Mouse (Mus musculus): ENCODE results near the gene Ccdc78. TPM values are rescaled to one million over a fixed set of nuclear protein-coding genes. Genes with fewer than 3 reads are reported as not detected.
A peak's percentile ranks its signal among the peaks of the same experiment; 100 is the strongest.

The Ccdc78 gene
- total and polyA plus RNA-seq, 2 experiments from 2014 or later = 0.10 to 1.2 TPM

GRCm38 (mm10) chr17:25818851-25819780 lies 32.7 kb downstream of the Ccdc78 start:
- Histone ChIP-seq H3K27ac (no peak overlapping the region), H3K4me2 (ENCODE audit: low read depth, low read length) (no peak overlapping the region), H3K27me3 (ENCODE audit: insufficient read depth, low read length) (no peaks in the 10 kb centered on the region), H3K4me1 (ENCODE audit: insufficient read depth, low read length) (peaks cover 4% of the 10 kb centered on the region), H3K9ac (replicated peaks; ENCODE audit: low read length) (no peak overlapping the region), H3K36me3 (ENCODE audit: insufficient read depth, low read length) (peaks cover 15% of the 10 kb centered on the region; the same call in 1 of the 2 replicates), H3K9me3 (ENCODE audit: low read length) (no peaks in the 10 kb centered on the region), H3K4me3 (ENCODE audit: low read length) (no peak overlapping the region)
- WGBS = 15% methylated on average over 46 of the region's 46 CpGs
- DNase-seq (ENCODE audit: low spot score) = no peak
- TF ChIP-seq CTCF (IDR thresholded peaks at IDR 0.05; ENCODE audit: low read depth) = no peak
- ATAC-seq = no peak

DNA sequence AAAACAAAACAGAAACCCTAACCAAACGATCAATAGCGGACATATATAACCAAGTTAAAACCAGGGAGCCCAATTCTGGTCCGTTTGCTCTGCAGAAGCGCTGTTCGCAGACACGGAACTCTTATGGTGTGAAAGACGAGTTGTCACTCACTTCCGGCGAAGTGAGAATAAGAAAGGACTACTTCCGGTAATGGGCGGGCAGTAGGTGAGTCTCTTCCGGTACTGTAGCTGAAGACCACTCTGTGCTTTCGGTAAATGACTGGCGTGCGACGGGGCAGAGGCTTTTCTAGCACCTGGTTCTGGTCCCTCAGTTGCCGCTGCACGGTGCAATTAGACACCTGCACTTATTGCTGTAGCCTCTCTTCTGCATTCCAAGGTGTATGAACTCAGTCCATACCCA lies 37.1 kb downstream of the Ccdc78 start, which contains the start of gene Wdr24:
Wdr24 (plus strand) TSS at position 176 of the 400 bp plus-strand sequence.
- under 1% methylated on average over 18 of the region's 18 CpGs for WGBS
- H3K4me1 ChIP-seq (ENCODE audit: insufficient read depth, low read length) = peaks cover 20% of the 10 kb centered on the region

GRCm38 (mm10) chr17:25824362-25825142 lies 38.2 kb downstream of the Ccdc78 start:
- no peak for DNase-seq (ENCODE audit: low spot score)
- no peak for TF ChIP-seq CTCF (IDR thresholded peaks at IDR 0.05; ENCODE audit: low read depth)
- H3K9ac ChIP-seq (replicated peaks; ENCODE audit: low read length) = peak overlapping the region; percentile 78; the same call in 1 of the 2 replicates
- no peak overlapping the region for H3K27ac ChIP-seq
- WGBS = 80% methylated on average over 16 of the region's 17 CpGs
- no peak for ATAC-seq
- H3K36me3 ChIP-seq (ENCODE audit: insufficient read depth, low read length) = peaks cover 16% of the 10 kb centered on the region; the same call in 1 of the 2 replicates
- peak overlapping the region; percentile 56 for H3K4me3 ChIP-seq (ENCODE audit: low read length)
- H3K4me1 ChIP-seq (ENCODE audit: insufficient read depth, low read length) = peaks cover 25% of the 10 kb centered on the region
- no peaks in the 10 kb centered on the region for H3K9me3 ChIP-seq (ENCODE audit: low read length)
- H3K27me3 ChIP-seq (ENCODE audit: insufficient read depth, low read length) = no peaks in the 10 kb centered on the region
- H3K4me2 ChIP-seq (ENCODE audit: low read depth, low read length) = peak overlapping the region; percentile 99

More for the DNA sequence above, 37.1 kb downstream of the Ccdc78 start, which contains the start of gene Wdr24:
- peak within 1 kb of the TSS; percentile 56 for H3K4me3 ChIP-seq (ENCODE audit: low read length)
- no peaks in the 10 kb centered on the region for H3K27me3 ChIP-seq (ENCODE audit: insufficient read depth, low read length)
- H3K27ac ChIP-seq = peak within 1 kb of the TSS; percentile 67
- peaks cover 17% of the 10 kb centered on the region; the same call in 1 of the 2 replicates for H3K36me3 ChIP-seq (ENCODE audit: insufficient read depth, low read length)
- DNase-seq (ENCODE audit: low spot score) (peak; percentile 94), ATAC-seq (peak; percentile 73; the same call in 1 of the 2 replicates)
- peak within 1 kb of the TSS; percentile 99 for H3K4me2 ChIP-seq (ENCODE audit: low read depth, low read length)
- H3K9me3 ChIP-seq (ENCODE audit: low read length) = no peaks in the 10 kb centered on the region
- no peak for TF ChIP-seq CTCF (IDR thresholded peaks at IDR 0.05; ENCODE audit: low read depth)
- H3K9ac ChIP-seq (replicated peaks; ENCODE audit: low read length) = peak within 1 kb of the TSS; percentile 78

DNA sequence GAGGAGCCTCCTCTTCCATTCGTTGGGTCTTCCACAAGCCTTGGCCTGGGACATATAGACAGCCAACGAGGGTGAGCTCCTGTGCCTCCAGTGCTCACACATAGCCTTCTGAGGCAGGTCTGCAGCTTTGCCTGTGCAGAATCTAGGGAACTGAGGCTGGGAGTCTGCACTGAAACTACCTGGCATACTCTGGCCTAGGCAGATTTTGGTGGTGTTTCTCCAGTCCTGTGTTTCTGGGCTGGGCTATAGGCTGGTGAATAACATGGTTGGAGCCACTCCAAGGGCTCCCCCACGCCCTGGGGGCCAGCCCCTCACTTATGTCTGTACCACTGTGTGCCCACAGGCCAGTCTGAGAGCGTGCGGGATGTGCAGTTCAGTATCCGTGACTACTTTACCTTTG lies 38.9 kb downstream of the Ccdc78 start:
- peaks cover 29% of the 10 kb centered on the region for H3K4me1 ChIP-seq (ENCODE audit: insufficient read depth, low read length)
- TF ChIP-seq CTCF (IDR thresholded peaks at IDR 0.05; ENCODE audit: low read depth) = no peak
- H3K4me3 ChIP-seq (ENCODE audit: low read length) = no peak overlapping the region
- H3K27me3 ChIP-seq (ENCODE audit: insufficient read depth, low read length) = no peaks in the 10 kb centered on the region
- H3K36me3 ChIP-seq (ENCODE audit: insufficient read depth, low read length) = peaks cover 14% of the 10 kb centered on the region; the same call in 1 of the 2 replicates
- no peak for ATAC-seq
- H3K27ac ChIP-seq = no peak overlapping the region
- no peaks in the 10 kb centered on the region for H3K9me3 ChIP-seq (ENCODE audit: low read length)
- DNase-seq (ENCODE audit: low spot score) = no peak
- 88% methylated on average over 6 of the region's 6 CpGs for whole genome bisulfite sequencing
- no peak overlapping the region for H3K9ac ChIP-seq (replicated peaks; ENCODE audit: low read length)
- no peak overlapping the region for H3K4me2 ChIP-seq (ENCODE audit: low read depth, low read length)

- Histone ChIP-seq H3K4me1 (ENCODE audit: insufficient read depth, low read length) (peaks cover 29% of the 10 kb centered on the region), H3K4me2 (ENCODE audit: low read depth, low read length) (no peak overlapping the region), H3K9ac (replicated peaks; ENCODE audit: low read length) (no peak overlapping the region), H3K36me3 (ENCODE audit: insufficient read depth, low read length) (peaks cover 22% of the 10 kb centered on the region; the same call in 1 of the 2 replicates), H3K27ac (no peak overlapping the region), H3K4me3 (ENCODE audit: low read length) (no peak overlapping the region), H3K9me3 (ENCODE audit: low read length) (no peaks in the 10 kb centered on the region), H3K27me3 (ENCODE audit: insufficient read depth, low read length) (no peaks in the 10 kb centered on the region)
- DNase-seq (ENCODE audit: low spot score) (no peak), ATAC-seq (no peak)
- no peak for TF ChIP-seq CTCF (IDR thresholded peaks at IDR 0.05; ENCODE audit: low read depth)
- 95% methylated on average over 27 of the region's 27 CpGs for WGBS
Measured at GRCm38 (mm10) chr17:25825984-25826570, 39.7 kb downstream of the Ccdc78 start.

DNA sequence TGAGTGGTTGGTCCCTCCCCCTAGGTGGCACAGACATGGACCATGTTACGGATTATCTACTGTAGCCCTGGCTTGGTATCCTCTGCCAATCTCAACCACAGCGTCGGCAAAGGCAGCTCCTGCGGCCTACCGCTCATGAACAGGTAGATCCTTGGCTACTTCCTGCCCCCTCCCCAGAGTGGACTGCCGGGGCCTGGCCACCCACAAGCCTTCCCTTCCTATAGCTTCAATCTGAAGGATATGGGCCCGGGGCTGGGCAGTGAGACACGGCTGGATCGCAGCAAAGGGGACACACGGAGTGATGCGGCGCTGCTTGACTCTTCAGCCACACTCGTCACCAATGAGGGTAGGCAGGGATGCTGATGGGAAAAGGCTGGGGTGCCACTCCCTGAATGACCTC lies 40.6 kb downstream of the Ccdc78 start:
- H3K4me1 ChIP-seq (ENCODE audit: insufficient read depth, low read length) = peaks cover 34% of the 10 kb centered on the region
- no peak for ATAC-seq
- H3K27me3 ChIP-seq (ENCODE audit: insufficient read depth, low read length) = no peaks in the 10 kb centered on the region
- H3K9ac ChIP-seq (replicated peaks; ENCODE audit: low read length) = no peak overlapping the region
- H3K27ac ChIP-seq = no peak overlapping the region
- H3K36me3 ChIP-seq (ENCODE audit: insufficient read depth, low read length) = peaks cover 25% of the 10 kb centered on the region; the same call in 1 of the 2 replicates
- no peak for DNase-seq (ENCODE audit: low spot score)
- no peak overlapping the region for H3K4me2 ChIP-seq (ENCODE audit: low read depth, low read length)
- no peak for TF ChIP-seq CTCF (IDR thresholded peaks at IDR 0.05; ENCODE audit: low read depth)
- no peaks in the 10 kb centered on the region for H3K9me3 ChIP-seq (ENCODE audit: low read length)
- no peak overlapping the region for H3K4me3 ChIP-seq (ENCODE audit: low read length)
- 91% methylated on average over 13 of the region's 13 CpGs for WGBS
